Mouse (Mus musculus) testis, adult 2 months (tissue): ENCODE data around the gene Tmem259. TPM values are rescaled to one million over a fixed set of nuclear protein-coding genes. Genes with fewer than 3 reads are reported as not detected.

ENCODE experiments used
- H3K27ac ChIP-seq: fragments of 200-500 bp; 2 replicates; pipeline ENCODE4 v1.5.1; 2012; ENCODE audit warnings: low read depth, low read length; ENCODE audit not compliant: control insufficient read depth, insufficient read depth
- H3K27me3 ChIP-seq: fragments of 200-500 bp; 2 replicates; pipeline ENCODE4 v1.6.1; 2012; ENCODE audit warnings: mild to moderate bottlenecking, low read length, moderate library complexity; ENCODE audit not compliant: control insufficient read depth, insufficient read depth
- H3K36me3 ChIP-seq: fragments of 200-500 bp; 2 replicates; pipeline ENCODE4 v1.6.1; 2012; ENCODE audit warnings: mild to moderate bottlenecking, low read length; ENCODE audit not compliant: control insufficient read depth, insufficient read depth
- H3K4me1 ChIP-seq: fragments of 200-500 bp; 2 replicates; pipeline ENCODE4 v1.6.1; 2012; ENCODE audit warnings: low read length; ENCODE audit not compliant: control insufficient read depth, insufficient read depth
- H3K4me3 ChIP-seq: fragments of 200-500 bp; 2 replicates; pipeline ENCODE4 v1.5.1; 2012; ENCODE audit warnings: low read depth, mild to moderate bottlenecking, low read length, moderate library complexity, mixed read lengths; ENCODE audit not compliant: control insufficient read depth
- CTCF ChIP-seq: fragments of 200-500 bp; IDR thresholded peaks from 2 replicates; pipeline ENCODE4 v1.5.1; 2012; ENCODE audit warnings: low read depth, mild to moderate bottlenecking, inconsistent platforms, low read length, moderate library complexity; ENCODE audit not compliant: control insufficient read depth, insufficient read depth, insufficient replicate concordance
- POLR2A ChIP-seq: fragments of 200-500 bp; IDR thresholded peaks from 2 replicates; pipeline ENCODE4 v1.6.1; 2012; ENCODE audit warnings: low read depth, mild to moderate bottlenecking, inconsistent platforms, low read length, moderate library complexity; ENCODE audit not compliant: control insufficient read depth
- polyA plus RNA-seq: library from polyadenylated mRNA; depleted of rRNA; stranded (reverse); fragments of >200 nt; gene quantifications from 2 replicates; pipeline ENCODE4 v1.2.3, GENCODE M21; 2012

Gene Tmem259
- polyA plus RNA-seq, 1 experiment = 202 TPM

- H3K4me3 ChIP-seq = no peak overlapping the region
- peaks cover 21% of the 10 kb centered on the region for H3K4me1 ChIP-seq
- H3K27me3 ChIP-seq = no peaks in the 10 kb centered on the region
- H3K36me3 ChIP-seq = no peaks in the 10 kb centered on the region
- H3K27ac ChIP-seq = no peak overlapping the region
- no peak for TF ChIP-seq POLR2A
- TF ChIP-seq CTCF = no peak
Measured at GRCm38 (mm10) chr10:80001945-80002344, 17.8 kb upstream of the Tmem259 start.

GRCm38 (mm10) chr10:79997819-79998218, 13.7 kb upstream of the Tmem259 start:
- no peaks in the 10 kb centered on the region for H3K27me3 ChIP-seq
- peaks cover 26% of the 10 kb centered on the region for H3K4me1 ChIP-seq
- H3K4me3 ChIP-seq = peak overlapping the region; percentile 48
- TF ChIP-seq CTCF (no peak), POLR2A (no peak)
- H3K27ac ChIP-seq = no peak overlapping the region
- H3K36me3 ChIP-seq = no peaks in the 10 kb centered on the region

- Histone ChIP-seq H3K36me3 (no peaks in the 10 kb centered on the region), H3K4me3 (peak overlapping the region; percentile 91), H3K27ac (no peak overlapping the region), H3K27me3 (no peaks in the 10 kb centered on the region), H3K4me1 (peaks cover 26% of the 10 kb centered on the region)
- no peak for TF ChIP-seq CTCF
- TF ChIP-seq POLR2A = no peak
Measured at GRCm38 (mm10) chr10:79997034-79997760, 13.1 kb upstream of the Tmem259 start.

GRCm38 (mm10) chr10:79996272-79997033, 12.3 kb upstream of the Tmem259 start, which contains the start of gene Abca7:
Abca7 (plus strand) TSS chr10:79996494.
- Histone ChIP-seq H3K27me3 (no peaks in the 10 kb centered on the region), H3K36me3 (no peaks in the 10 kb centered on the region), H3K4me1 (peaks cover 26% of the 10 kb centered on the region), H3K27ac (no peak within 1 kb of the TSS), H3K4me3 (peak within 1 kb of the TSS; percentile 91)
- 0 out of 2 replicates have a peak, but pooled peaks have one; percentile 9 for TF ChIP-seq CTCF
- no peak for TF ChIP-seq POLR2A

GRCm38 (mm10) chr10:79995636-79996035, 11.5 kb upstream of the Tmem259 start:
- no peaks in the 10 kb centered on the region for H3K36me3 ChIP-seq
- no peak overlapping the region for H3K27ac ChIP-seq
- no peaks in the 10 kb centered on the region for H3K27me3 ChIP-seq
- H3K4me3 ChIP-seq = no peak overlapping the region
- TF ChIP-seq POLR2A (no peak), CTCF (no peak)
- peaks cover 26% of the 10 kb centered on the region for H3K4me1 ChIP-seq

GRCm38 (mm10) chr10:79994397-79995115, 10.4 kb upstream of the Tmem259 start:
- Histone ChIP-seq H3K4me1 (peaks cover 26% of the 10 kb centered on the region), H3K27me3 (no peaks in the 10 kb centered on the region), H3K27ac (no peak overlapping the region), H3K36me3 (no peaks in the 10 kb centered on the region), H3K4me3 (no peak overlapping the region)
- no peak for TF ChIP-seq CTCF
- TF ChIP-seq POLR2A = no peak

GRCm38 (mm10) chr10:79991548-79991947, 7.4 kb upstream of the Tmem259 start:
- no peaks in the 10 kb centered on the region for H3K36me3 ChIP-seq
- no peaks in the 10 kb centered on the region; the same call in 1 of the 2 replicates for H3K27me3 ChIP-seq
- H3K4me1 ChIP-seq = peaks cover 24% of the 10 kb centered on the region
- H3K27ac ChIP-seq = no peak overlapping the region
- TF ChIP-seq POLR2A (no peak), CTCF (peak; percentile 85)
- H3K4me3 ChIP-seq = no peak overlapping the region
